In the genomic region with DNA sequence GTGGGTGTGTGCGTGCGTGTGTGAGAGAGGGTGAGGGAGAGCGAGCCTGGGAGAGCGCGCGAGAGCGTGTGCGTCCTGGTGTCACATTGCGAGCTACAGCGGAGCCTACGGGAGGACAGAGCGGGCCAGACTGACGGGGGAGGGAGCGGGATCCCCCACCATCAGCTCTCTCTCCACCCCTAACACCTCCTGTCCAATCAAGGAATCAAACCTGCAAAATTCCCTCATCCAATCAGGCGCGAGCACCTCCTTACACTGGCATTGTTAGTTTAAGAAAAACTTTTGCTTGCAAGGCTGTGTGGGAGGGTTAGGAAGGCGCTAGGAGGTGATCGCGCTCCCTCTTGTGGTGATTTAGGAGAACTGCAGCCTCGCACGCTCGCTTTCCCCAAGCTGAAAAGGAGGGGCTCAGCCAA, we compare ENCODE assay signal across 8 mouse cellular contexts. TPM values are rescaled to one million over a fixed set of nuclear protein-coding genes. Genes with fewer than 3 reads are reported as not detected.
DNase-seq lines count a peak whose midpoint lies in the region; ATAC-seq lines count a peak whose summit lies in the region.

A gene (minus strand): TSS at position 133 of the 413 bp plus-strand sequence.

- peaks cover 24% of the 10 kb centered on the region for H3K4me1 ChIP-seq in hindbrain, embryonic 15.5 days (replicated peaks)

- peaks cover 12% of the 10 kb centered on the region; the same call in 1 of the 2 replicates for H3K27me3 ChIP-seq in hindbrain, embryonic 15.5 days

- no peaks in the 10 kb centered on the region for H3K9me3 ChIP-seq in hindbrain, embryonic 15.5 days

- no peaks in the 10 kb centered on the region for H3K36me3 ChIP-seq in hindbrain, embryonic 15.5 days

- ATAC-seq in hindbrain, embryonic 15.5 days (ENCODE audit: low FRiP score, low read depth) = peak; percentile 97

- WGBS in hindbrain, embryonic 15.5 days = 1% methylated on average over 22 of the region's 22 CpGs

- H3K9ac ChIP-seq in hindbrain, embryonic 15.5 days = peak within 1 kb of the TSS; percentile 96

- peak; percentile 78 for DNase-seq in WW6 (ENCODE audit: low read depth, low spot score)
- DNase-seq in cerebellum, postnatal 4 days (ENCODE audit: low spot score in 2 of 2) = peak; percentile 82 to 86
- DNase-seq in gastrocnemius, adult 18-20 months (ENCODE audit: low spot score) = peak; percentile 82
- DNase-seq in left cerebral cortex, adult 11 months (ENCODE audit: low spot score) = peak; percentile 92
- DNase-seq in lung, postnatal 36 days = peak; percentile 75
- peak; percentile 93 for DNase-seq in right cerebral cortex, adult 18-20 months
- DNase-seq in urinary bladder, postnatal 4 days (ENCODE audit: low spot score in 2 of 2) = peak; percentile 70 to 81

- peak within 1 kb of the TSS; percentile 89 for H3K4me2 ChIP-seq in hindbrain, embryonic 15.5 days

- H3K27ac ChIP-seq in hindbrain, embryonic 15.5 days (replicated peaks) = peak within 1 kb of the TSS; percentile 86

- peak within 1 kb of the TSS; percentile 87 for H3K4me3 ChIP-seq in hindbrain, embryonic 15.5 days

RNA-seq across cellular contexts. Expression of the gene that starts here (rescaled TPM):
- under 1 TPM; 0.66 to 0.78 TPM for total RNA-seq in gastrocnemius, adult 18-20 months (2021)
- polyA plus RNA-seq in hindbrain, embryonic 15.5 days (2015; fragmentation: Nextera tagmentation; extraction: Ambion mirVana) = 51.4 and 53.1 TPM in 2 replicates

Comparison
In these comparisons a context has a peak if more than half of its experiments do, and no peak if none do; other contexts are left out.
1. Peak in every context shown above with its lines: DNase-seq, ATAC-seq, H3K4me3 ChIP-seq and H3K27ac ChIP-seq.
2. Peak in DNase-seq in gastrocnemius, adult 18-20 months; RNA of the gene not detected or under 1 TPM.